Mouse (Mus musculus): ENCODE data around the gene Pmch.

Gene Pmch

GRCm38 (mm10) chr10:88090772-88091171 lies at the start of gene Pmch:
Gene Pmch (plus strand): TSS chr10:88091072.
- DNase-seq (ENCODE audit: low read depth) = no peak

GRCm38 (mm10) chr10:88044297-88044696 lies 46.6 kb upstream of the Pmch start:
- no peak for DNase-seq (ENCODE audit: low read depth)

GRCm38 (mm10) chr10:88046098-88046771 lies 44.6 kb upstream of the Pmch start:
- DNase-seq (ENCODE audit: low read depth) = no peak

GRCm38 (mm10) chr10:88054233-88054985 lies 36.5 kb upstream of the Pmch start:
- no peak for DNase-seq (ENCODE audit: low read depth)

- no peak for DNase-seq (ENCODE audit: low read depth)
These were observed 33.8 kb upstream of the Pmch start for GRCm38 (mm10) chr10:88056950-88057649.

GRCm38 (mm10) chr10:88063436-88063835 lies 27.4 kb upstream of the Pmch start:
- no peak for DNase-seq (ENCODE audit: low read depth)

GRCm38 (mm10) chr10:88064872-88065271 lies 26.0 kb upstream of the Pmch start:
- DNase-seq (ENCODE audit: low read depth) = no peak

GRCm38 (mm10) chr10:88067377-88067776 lies 23.5 kb upstream of the Pmch start:
- DNase-seq (ENCODE audit: low read depth) = no peak

- no peak for DNase-seq (ENCODE audit: low read depth)
These were observed 15.3 kb downstream of the Pmch start for GRCm38 (mm10) chr10:88106169-88106568.

GRCm38 (mm10) chr10:88113290-88113689 lies 22.4 kb downstream of the Pmch start:
- DNase-seq (ENCODE audit: low read depth) = no peak

GRCm38 (mm10) chr10:88119721-88120120 lies 28.8 kb downstream of the Pmch start:
- DNase-seq (ENCODE audit: low read depth) = no peak

GRCm38 (mm10) chr10:88135630-88136029 lies 44.8 kb downstream of the Pmch start:
- DNase-seq (ENCODE audit: low read depth) = no peak

Measured in c-Kit-positive CD71-positive TER-119-negative erythroid progenitor cells, embryonic 14.5 days (primary cell).